8 mouse cellular contexts compared by ENCODE assay signal in the genomic region with DNA sequence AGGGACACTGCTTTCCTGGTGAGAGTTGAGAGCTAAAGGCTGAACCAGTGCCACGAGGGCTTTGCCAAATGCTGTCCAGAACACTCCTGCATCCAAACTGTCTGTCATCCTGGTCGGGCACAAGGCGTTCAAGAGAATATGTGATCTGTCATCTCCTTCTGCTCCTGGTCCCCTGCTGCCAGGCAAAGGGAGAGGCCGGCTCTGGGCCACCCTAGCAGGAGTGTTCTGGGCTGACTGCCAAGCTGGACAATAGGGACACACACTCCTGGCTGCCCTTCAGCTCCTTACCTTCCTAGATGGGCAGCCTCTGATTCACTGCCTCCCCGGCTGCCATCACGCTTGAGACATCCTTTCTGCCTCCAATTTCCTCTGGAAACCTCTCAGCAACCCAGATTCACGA. TPM values are rescaled to one million over a fixed set of nuclear protein-coding genes. Genes with fewer than 3 reads are reported as not detected.
DNase-seq lines count a peak whose midpoint lies in the region.

No protein-coding gene starts in this region.

- DNase-seq in gastrocnemius, postnatal 10 days: peak; percentile 20
- DNase-seq in gastrocnemius, postnatal 4 days (ENCODE audit: low spot score in 2 of 2): no peak
- DNase-seq in ovary, postnatal 36 days (ENCODE audit: low spot score): peak; percentile 35
- no peak for DNase-seq in ovary, postnatal 10 days (ENCODE audit: low spot score)
- peak; percentile 80 to 90 for DNase-seq in cerebellum, postnatal 14 days
- DNase-seq in lung, postnatal 14 days: peak; percentile 69
- DNase-seq in layer of hippocampus, adult 8-10 months (ENCODE audit: low spot score in 2 of 2): no peak
- no peak for DNase-seq in frontal cortex, postnatal 36 days (ENCODE audit: low spot score in 2 of 2)

RNA-seq across cellular contexts. Expression of a gene that starts 15.1 kb away (rescaled TPM):
- 10 to 100 TPM; 69.5 to 75.7 TPM for total RNA-seq in gastrocnemius, postnatal 10 days (2021)
- 10 to 100 TPM; 87.5 to 88.8 TPM for total RNA-seq in gastrocnemius, postnatal 4 days (2021)
- 100 to 1,000 TPM; 227 to 249 (median 241) TPM for total RNA-seq in layer of hippocampus, adult 8-10 months (2022)

Comparison
In these comparisons a context has a peak if more than half of its experiments do, and no peak if none do; other contexts are left out.
1. DNase-seq: peak in gastrocnemius, postnatal 10 days (single experiment), ovary, postnatal 36 days (single experiment), cerebellum, postnatal 14 days (2 of 2) and lung, postnatal 14 days (single experiment); none in gastrocnemius, postnatal 4 days (0 of 2), ovary, postnatal 10 days (single experiment), layer of hippocampus, adult 8-10 months (0 of 2) and frontal cortex, postnatal 36 days (0 of 2).